Mouse (Mus musculus): ENCODE results near the gene Zp3. TPM values are rescaled to one million over a fixed set of nuclear protein-coding genes. Genes with fewer than 3 reads are reported as not detected.
A peak's percentile ranks its signal among the peaks of the same experiment; 100 is the strongest.

The Zp3 gene
- polyA plus RNA-seq, 1 experiment = not detected

DNA sequence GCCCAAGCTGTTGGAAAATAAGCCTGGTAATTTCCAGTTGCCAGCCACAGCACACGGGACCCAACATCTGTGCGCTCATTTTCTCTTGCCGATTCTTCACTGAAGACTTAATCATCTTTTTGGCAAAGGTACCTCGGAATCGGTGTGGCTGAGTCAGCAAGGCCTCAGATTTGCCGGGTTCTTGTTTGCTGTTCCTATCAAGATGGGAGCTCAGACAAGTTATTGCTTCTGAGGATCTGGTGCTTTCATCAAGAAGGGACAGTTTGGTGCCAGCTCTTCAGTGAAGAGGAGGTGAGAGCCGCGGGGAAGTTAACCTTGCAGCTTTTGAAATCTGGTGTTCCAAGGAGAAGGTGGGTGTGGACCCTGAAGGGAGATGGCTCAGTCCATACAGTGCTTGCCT is 16.3 kb downstream of the Zp3 start:
- peaks cover 6% of the 10 kb centered on the region for H3K79me3 ChIP-seq (ENCODE audit: low read depth)
- no peaks in the 10 kb centered on the region for H3K27me3 ChIP-seq (ENCODE audit: control insufficient read depth, insufficient read depth, insufficient read length)
- no peak overlapping the region for H3ac ChIP-seq (ENCODE audit: control insufficient read depth, insufficient read length, low read depth)
- no peak overlapping the region for H3K4me3 ChIP-seq (ENCODE audit: insufficient read depth, poor library complexity, severe bottlenecking)
- TF ChIP-seq CTCF (IDR thresholded peaks at IDR 0.05; ENCODE audit: control insufficient read depth, insufficient read depth, insufficient read length) (no peak), USF1 (IDR thresholded peaks at IDR 0.05; ENCODE audit: low read depth) (no peak), CEBPB (IDR thresholded peaks at IDR 0.05; ENCODE audit: low read depth) (no peak), FOSL1 (IDR thresholded peaks at IDR 0.05; ENCODE audit: insufficient read depth, low read length, poor library complexity, severe bottlenecking) (no peak), MYOG (IDR thresholded peaks at IDR 0.05; ENCODE audit: control insufficient read depth, extremely low read depth, insufficient read length) (no peak), MYOD1 (IDR thresholded peaks at IDR 0.05; ENCODE audit: control insufficient read depth, insufficient read length, low read depth) (no peak), MAX (IDR thresholded peaks at IDR 0.05) (no peak)
- H3K36me3 ChIP-seq (ENCODE audit: control insufficient read depth, insufficient read depth) = peaks cover 25% of the 10 kb centered on the region
- peaks cover 38% of the 10 kb centered on the region for H3K79me2 ChIP-seq (ENCODE audit: control insufficient read depth, insufficient read depth)

- H3K36me3 ChIP-seq (ENCODE audit: control insufficient read depth, insufficient read depth) = peaks cover 25% of the 10 kb centered on the region
- no peaks in the 10 kb centered on the region for H3K27me3 ChIP-seq (ENCODE audit: control insufficient read depth, insufficient read depth, insufficient read length)
- no peak overlapping the region for H3K4me3 ChIP-seq (ENCODE audit: insufficient read depth, poor library complexity, severe bottlenecking)
- peaks cover 33% of the 10 kb centered on the region for H3K79me2 ChIP-seq (ENCODE audit: control insufficient read depth, insufficient read depth)
- peaks cover 7% of the 10 kb centered on the region for H3K79me3 ChIP-seq (ENCODE audit: low read depth)
- H3ac ChIP-seq (ENCODE audit: control insufficient read depth, insufficient read length, low read depth) = no peak overlapping the region
- TF ChIP-seq CTCF (IDR thresholded peaks at IDR 0.05; ENCODE audit: control insufficient read depth, insufficient read depth, insufficient read length) = no peak
Observed at GRCm38 (mm10) chr5:136001222-136001621, 21.3 kb downstream of the Zp3 start.

DNA sequence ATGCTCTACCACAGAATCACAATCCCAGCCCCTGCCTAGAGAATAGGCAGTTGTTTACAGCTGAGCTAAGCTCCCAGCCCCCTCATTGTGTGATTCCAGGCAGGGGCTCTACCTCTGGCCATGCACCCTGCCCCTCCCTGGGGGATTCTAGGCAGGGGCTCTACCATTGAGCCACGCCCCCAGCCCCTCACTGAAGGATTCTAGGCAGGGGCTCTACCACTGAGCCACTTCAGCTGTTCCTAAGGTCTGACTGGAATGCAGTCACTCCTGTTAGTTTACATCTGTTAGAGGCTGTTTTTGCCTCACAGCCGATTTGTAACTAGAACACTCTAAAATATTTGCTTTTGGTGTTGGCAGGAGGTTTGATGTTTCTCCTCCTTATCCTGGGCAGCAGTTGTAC is 22.4 kb downstream of the Zp3 start:
- Histone ChIP-seq H3K79me3 (ENCODE audit: low read depth) (peaks cover 5% of the 10 kb centered on the region), H3K79me2 (ENCODE audit: control insufficient read depth, insufficient read depth) (peaks cover 34% of the 10 kb centered on the region), H3K4me3 (ENCODE audit: insufficient read depth, poor library complexity, severe bottlenecking) (no peak overlapping the region), H3ac (ENCODE audit: control insufficient read depth, insufficient read length, low read depth) (no peak overlapping the region), H3K27me3 (ENCODE audit: control insufficient read depth, insufficient read depth, insufficient read length) (no peaks in the 10 kb centered on the region), H3K36me3 (ENCODE audit: control insufficient read depth, insufficient read depth) (peaks cover 17% of the 10 kb centered on the region)
- no peak for TF ChIP-seq MYOD1 (IDR thresholded peaks at IDR 0.05; ENCODE audit: control insufficient read depth, insufficient read length, low read depth)
- no peak for TF ChIP-seq CEBPB (IDR thresholded peaks at IDR 0.05; ENCODE audit: low read depth)
- no peak for TF ChIP-seq USF1 (IDR thresholded peaks at IDR 0.05; ENCODE audit: low read depth)
- TF ChIP-seq FOSL1 (IDR thresholded peaks at IDR 0.05; ENCODE audit: insufficient read depth, low read length, poor library complexity, severe bottlenecking) = no peak
- TF ChIP-seq MAX (IDR thresholded peaks at IDR 0.05) = no peak
- no peak for TF ChIP-seq CTCF (IDR thresholded peaks at IDR 0.05; ENCODE audit: control insufficient read depth, insufficient read depth, insufficient read length)
- TF ChIP-seq MYOG (IDR thresholded peaks at IDR 0.05; ENCODE audit: control insufficient read depth, extremely low read depth, insufficient read length) = no peak

DNA sequence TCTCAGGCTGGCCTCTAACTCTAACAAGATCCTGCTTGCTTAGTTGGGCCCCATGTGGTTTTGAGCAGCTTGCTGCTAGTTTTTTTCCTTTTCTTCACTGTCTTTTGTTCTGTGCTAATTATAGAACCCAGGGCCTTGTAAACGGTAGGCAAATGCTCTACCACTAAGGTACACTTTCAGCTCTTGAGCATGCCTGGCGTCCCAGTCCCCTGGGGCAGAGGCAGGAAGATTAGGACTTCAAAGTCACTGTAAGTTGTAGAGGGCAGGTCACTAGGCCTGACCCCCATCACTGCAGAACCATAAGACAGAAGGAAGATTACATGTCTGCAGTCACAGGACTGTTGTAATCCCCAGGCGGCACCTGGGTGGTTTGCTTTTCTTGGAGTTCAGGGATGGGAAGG is 22.9 kb downstream of the Zp3 start:
- Histone ChIP-seq H3K36me3 (ENCODE audit: control insufficient read depth, insufficient read depth) (peaks cover 13% of the 10 kb centered on the region), H3K27me3 (ENCODE audit: control insufficient read depth, insufficient read depth, insufficient read length) (no peaks in the 10 kb centered on the region), H3ac (ENCODE audit: control insufficient read depth, insufficient read length, low read depth) (no peak overlapping the region), H3K4me3 (ENCODE audit: insufficient read depth, poor library complexity, severe bottlenecking) (no peak overlapping the region), H3K79me2 (ENCODE audit: control insufficient read depth, insufficient read depth) (peaks cover 34% of the 10 kb centered on the region), H3K79me3 (ENCODE audit: low read depth) (peaks cover 5% of the 10 kb centered on the region)
- no peak for TF ChIP-seq USF1 (IDR thresholded peaks at IDR 0.05; ENCODE audit: low read depth)

DNA sequence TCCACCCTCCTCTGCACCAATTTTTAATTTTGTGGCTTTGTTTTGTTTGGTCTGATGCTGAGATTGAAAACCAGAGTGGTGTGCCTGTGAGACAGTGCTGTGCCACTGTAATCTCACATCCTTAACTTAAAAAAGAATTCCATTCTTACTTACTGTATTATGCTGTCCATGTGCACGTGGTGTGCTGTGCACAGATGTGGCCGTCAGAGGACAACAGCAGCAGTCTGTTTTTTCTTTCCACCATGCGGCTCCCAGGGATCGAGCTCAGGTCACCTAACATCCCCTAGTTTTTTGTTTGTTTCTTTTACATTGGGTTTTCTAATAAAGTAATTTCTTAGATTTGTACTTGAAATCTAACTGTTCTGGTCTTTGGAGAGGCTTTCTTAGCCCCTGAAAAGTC is 24.6 kb downstream of the Zp3 start:
- Histone ChIP-seq H3K27me3 (ENCODE audit: control insufficient read depth, insufficient read depth, insufficient read length) (no peaks in the 10 kb centered on the region), H3K79me2 (ENCODE audit: control insufficient read depth, insufficient read depth) (peaks cover 40% of the 10 kb centered on the region), H3ac (ENCODE audit: control insufficient read depth, insufficient read length, low read depth) (no peak overlapping the region), H3K4me3 (ENCODE audit: insufficient read depth, poor library complexity, severe bottlenecking) (no peak overlapping the region), H3K36me3 (ENCODE audit: control insufficient read depth, insufficient read depth) (peaks cover 4% of the 10 kb centered on the region), H3K79me3 (ENCODE audit: low read depth) (peaks cover 5% of the 10 kb centered on the region)
- no peak for TF ChIP-seq USF1 (IDR thresholded peaks at IDR 0.05; ENCODE audit: low read depth)
- no peak for TF ChIP-seq MAX (IDR thresholded peaks at IDR 0.05)
- no peak for TF ChIP-seq MYOD1 (IDR thresholded peaks at IDR 0.05; ENCODE audit: control insufficient read depth, insufficient read length, low read depth)
- TF ChIP-seq CTCF (IDR thresholded peaks at IDR 0.05; ENCODE audit: control insufficient read depth, insufficient read depth, insufficient read length) = no peak
- no peak for TF ChIP-seq MYOG (IDR thresholded peaks at IDR 0.05; ENCODE audit: control insufficient read depth, extremely low read depth, insufficient read length)
- TF ChIP-seq FOSL1 (IDR thresholded peaks at IDR 0.05; ENCODE audit: insufficient read depth, low read length, poor library complexity, severe bottlenecking) = no peak

DNA sequence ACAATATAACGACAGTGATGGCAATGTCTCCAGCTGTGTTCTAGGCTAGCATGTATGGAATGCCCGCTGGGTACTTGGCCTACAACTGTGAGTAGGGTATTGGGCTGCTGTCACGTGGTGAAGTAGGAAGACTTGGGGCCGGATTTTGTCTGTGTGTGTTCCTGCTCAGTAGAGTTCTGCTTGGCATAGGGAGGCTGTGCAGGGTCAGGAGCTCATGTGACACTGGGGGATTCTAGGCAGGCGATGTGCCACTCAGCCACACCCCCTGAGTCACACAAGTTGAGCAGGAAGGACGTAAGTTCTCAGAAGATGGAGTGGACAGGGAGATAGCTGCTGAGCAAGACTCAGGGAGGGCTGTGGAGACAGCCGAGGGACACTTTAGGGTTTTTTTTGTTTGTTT is 27.8 kb downstream of the Zp3 start:
- H3K79me2 ChIP-seq (ENCODE audit: control insufficient read depth, insufficient read depth) = peaks cover 33% of the 10 kb centered on the region
- TF ChIP-seq MYOD1 (IDR thresholded peaks at IDR 0.05; ENCODE audit: control insufficient read depth, insufficient read length, low read depth) = no peak
- no peak for TF ChIP-seq FOSL1 (IDR thresholded peaks at IDR 0.05; ENCODE audit: insufficient read depth, low read length, poor library complexity, severe bottlenecking)
- TF ChIP-seq MAX (IDR thresholded peaks at IDR 0.05) = no peak
- no peak for TF ChIP-seq MYOG (IDR thresholded peaks at IDR 0.05; ENCODE audit: control insufficient read depth, extremely low read depth, insufficient read length)
- no peak for TF ChIP-seq CTCF (IDR thresholded peaks at IDR 0.05; ENCODE audit: control insufficient read depth, insufficient read depth, insufficient read length)
- TF ChIP-seq USF1 (IDR thresholded peaks at IDR 0.05; ENCODE audit: low read depth) = peak; percentile 89
- TF ChIP-seq CEBPB (IDR thresholded peaks at IDR 0.05; ENCODE audit: low read depth) = no peak
- peaks cover 6% of the 10 kb centered on the region for H3K79me3 ChIP-seq (ENCODE audit: low read depth)
- H3K4me3 ChIP-seq (ENCODE audit: insufficient read depth, poor library complexity, severe bottlenecking) = no peak overlapping the region
- H3K36me3 ChIP-seq (ENCODE audit: control insufficient read depth, insufficient read depth) = peaks cover 25% of the 10 kb centered on the region
- H3ac ChIP-seq (ENCODE audit: control insufficient read depth, insufficient read length, low read depth) = peak overlapping the region; percentile 26
- no peaks in the 10 kb centered on the region for H3K27me3 ChIP-seq (ENCODE audit: control insufficient read depth, insufficient read depth, insufficient read length)
